8 mouse cellular contexts compared by ENCODE assay signal in the genomic region with DNA sequence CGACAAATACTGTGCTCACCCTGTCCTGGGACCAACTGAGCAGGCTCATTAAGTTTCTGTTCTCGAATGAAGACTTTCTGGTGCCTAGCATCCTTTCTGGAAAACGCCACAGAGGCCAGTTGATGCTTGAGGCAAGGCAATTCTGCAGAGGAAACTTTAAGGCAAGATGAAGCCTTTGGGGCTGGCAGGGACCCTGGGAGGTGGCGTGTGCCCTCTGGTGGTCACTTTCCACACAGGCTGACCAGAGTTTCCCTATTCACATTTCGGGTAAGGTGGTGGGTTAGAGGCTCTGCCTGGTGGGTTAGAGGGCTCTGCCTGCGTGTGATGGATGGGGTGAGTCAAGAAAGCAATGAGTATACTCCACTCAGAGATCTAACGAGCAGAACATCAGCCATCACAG. TPM values are rescaled to one million over a fixed set of nuclear protein-coding genes. Genes with fewer than 3 reads are reported as not detected.
DNase-seq lines count a peak whose midpoint lies in the region; ATAC-seq and TF ChIP-seq lines count a peak whose summit lies in the region.

No protein-coding gene starts in this region.

- H3K27ac ChIP-seq in ES-Bruce4 (ENCODE audit: insufficient read depth, low read length), result no peak overlapping the region
- no peak overlapping the region for H3K27ac ChIP-seq in heart, embryonic 16.5 days (ENCODE audit: low read length)
- no peak overlapping the region for H3K27ac ChIP-seq in limb, embryonic 14.5 days (replicated peaks; ENCODE audit: low read depth, low read length)
- no peak overlapping the region for H3K27ac ChIP-seq in olfactory bulb, adult 2 months (ENCODE audit: insufficient read depth, low read depth, low read length)

- H3K9me3 ChIP-seq in ES-Bruce4 (replicated peaks; ENCODE audit: control insufficient read depth, insufficient read depth, low read length, poor library complexity, severe bottlenecking), result no peaks in the 10 kb centered on the region
- no peaks in the 10 kb centered on the region for H3K9me3 ChIP-seq in heart, embryonic 16.5 days (replicated peaks; ENCODE audit: control insufficient read depth, low read length)
- no peaks in the 10 kb centered on the region for H3K9me3 ChIP-seq in limb, embryonic 14.5 days (ENCODE audit: control insufficient read depth, low read length)

- H3K4me2 ChIP-seq in heart, embryonic 16.5 days (ENCODE audit: low read depth, low read length), result no peak overlapping the region
- H3K4me2 ChIP-seq in limb, embryonic 14.5 days (replicated peaks; ENCODE audit: low read depth, low read length, severe bottlenecking), result no peak overlapping the region

- no peaks in the 10 kb centered on the region for H3K36me3 ChIP-seq in ES-Bruce4 (ENCODE audit: control insufficient read depth, insufficient read depth, low read length, poor library complexity, severe bottlenecking)
- H3K36me3 ChIP-seq in heart, embryonic 16.5 days (ENCODE audit: control insufficient read depth, insufficient read depth), result no peaks in the 10 kb centered on the region
- H3K36me3 ChIP-seq in limb, embryonic 14.5 days (ENCODE audit: control insufficient read depth, insufficient read depth, low read length), result no peaks in the 10 kb centered on the region

- no peak for TF ChIP-seq EP300 in ES-Bruce4 (IDR thresholded peaks at IDR 0.05; ENCODE audit: insufficient read depth, low read depth, low read length)

- H3K4me3 ChIP-seq in ES-Bruce4 (ENCODE audit: low read depth, low read length), result no peak overlapping the region
- no peak overlapping the region for H3K4me3 ChIP-seq in heart, embryonic 16.5 days (ENCODE audit: low read length)
- no peak overlapping the region for H3K4me3 ChIP-seq in limb, embryonic 14.5 days (replicated peaks; ENCODE audit: low read length)
- H3K4me3 ChIP-seq in olfactory bulb, adult 2 months (ENCODE audit: insufficient read depth, low read depth, low read length), result no peak overlapping the region

- no peaks in the 10 kb centered on the region for H3K4me1 ChIP-seq in ES-Bruce4 (ENCODE audit: control insufficient read depth, insufficient read depth, low read length)
- H3K4me1 ChIP-seq in heart, embryonic 16.5 days (ENCODE audit: control insufficient read depth, insufficient read depth, low read length), result peaks cover 15% of the 10 kb centered on the region
- H3K4me1 ChIP-seq in limb, embryonic 14.5 days (ENCODE audit: control insufficient read depth, insufficient read depth, low read length), result peaks cover 9% of the 10 kb centered on the region
- no peaks in the 10 kb centered on the region; the same call in 1 of the 2 replicates for H3K4me1 ChIP-seq in olfactory bulb, adult 2 months (ENCODE audit: control insufficient read depth, insufficient read depth, low read length)

- no peak for TF ChIP-seq POLR2A in ES-Bruce4 (IDR thresholded peaks at IDR 0.05; ENCODE audit: insufficient read depth, low read length)
- TF ChIP-seq POLR2A in limb, embryonic 14.5 days (IDR thresholded peaks at IDR 0.05; ENCODE audit: borderline replicate concordance, extremely low read depth, insufficient read depth, insufficient read length), result no peak
- TF ChIP-seq POLR2A in olfactory bulb, adult 2 months (IDR thresholded peaks at IDR 0.05; ENCODE audit: insufficient read depth, low read depth, low read length), result no peak

- no peaks in the 10 kb centered on the region for H3K27me3 ChIP-seq in ES-Bruce4 (ENCODE audit: control insufficient read depth, insufficient read depth, low read length, poor library complexity, severe bottlenecking)
- no peaks in the 10 kb centered on the region; the same call in 1 of the 2 replicates for H3K27me3 ChIP-seq in heart, embryonic 16.5 days (ENCODE audit: control insufficient read depth, insufficient read depth, low read length)
- H3K27me3 ChIP-seq in limb, embryonic 14.5 days (ENCODE audit: control insufficient read depth, insufficient read depth, low read length), result no peaks in the 10 kb centered on the region

- TF ChIP-seq CTCF in ES-Bruce4 (IDR thresholded peaks at IDR 0.05; ENCODE audit: low read depth, low read length), result peak; percentile 91
- peak; percentile 73; the same call in 1 of the 2 replicates for TF ChIP-seq CTCF in olfactory bulb, adult 2 months (IDR thresholded peaks at IDR 0.05; ENCODE audit: insufficient read depth, low read depth, low read length)

- 17% methylated on average over 7 of the region's 7 CpGs for WGBS in heart, embryonic 16.5 days
- 17% methylated on average over 7 of the region's 7 CpGs for WGBS in limb, embryonic 14.5 days
- WGBS in olfactory bulb, adult 2 months, result 22% methylated on average over 7 of the region's 7 CpGs

- peak; percentile 59 for DNase-seq in layer of hippocampus, adult 11-12 months (ENCODE audit: low spot score)
- DNase-seq in layer of hippocampus, adult 8-10 months (ENCODE audit: low spot score in 2 of 2), result no peak
- peak; percentile 81 to 86 for DNase-seq in cerebellum, postnatal 10 days
- peak; percentile 68 for DNase-seq in limb, embryonic 14.5 days (ENCODE audit: low spot score)

- no peak overlapping the region for H3K9ac ChIP-seq in ES-Bruce4 (ENCODE audit: low read depth, poor library complexity, severe bottlenecking)
- no peak overlapping the region for H3K9ac ChIP-seq in heart, embryonic 16.5 days (ENCODE audit: low read length)
- no peak overlapping the region for H3K9ac ChIP-seq in limb, embryonic 14.5 days (ENCODE audit: low read depth, low read length, severe bottlenecking)

- ATAC-seq in heart, embryonic 16.5 days (replicated peaks; ENCODE audit: extremely low read depth, insufficient read depth, low FRiP score), result peak; percentile 54; the same call in 1 of the 2 replicates
- ATAC-seq in limb, embryonic 14.5 days (ENCODE audit: low FRiP score, low read depth), result no peak; the same call in 1 of the 2 replicates
- no peak for ATAC-seq in activated CD4-positive, CD25-positive, alpha-beta regulatory T cell, adult 4 months

RNA-seq across cellular contexts. Expression of a gene that starts 28.7 kb away (rescaled TPM):
- 10 to 100 TPM; 35.0 to 47.6 (median 42.9) TPM for total RNA-seq in layer of hippocampus, adult 8-10 months (2022)
- polyA plus RNA-seq in ES-Bruce4 (2011; ENCODE audit: insufficient read depth, insufficient read length, low read depth, missing spikeins), result 71.6 and 75.7 TPM in 2 replicates
- 85.5 and 90.1 TPM in 2 replicates for polyA plus RNA-seq in heart, embryonic 16.5 days (2015; fragmentation: Nextera tagmentation; extraction: Ambion mirVana)
- 245 and 413 TPM in 2 replicates for polyA plus RNA-seq in limb, embryonic 14.5 days (2012; rRNA removed)
- polyA plus RNA-seq in limb, embryonic 14.5 days (2014; fragmentation: Nextera tagmentation; extraction: Ambion mirVana), result 195 and 209 TPM in 2 replicates
- not detected in 2 replicates for polyA plus RNA-seq in olfactory bulb, adult 2 months (2012; ENCODE audit: insufficient read depth, insufficient read length, low replicate concordance, missing spikeins)
- polyA plus RNA-seq in activated CD4-positive, CD25-positive, alpha-beta regulatory T cell, adult 4 months (2017; shearing (Covaris generic)), result 100 to 1,000 TPM; 109 to 180 TPM

Comparison
In these comparisons a context has a peak if more than half of its experiments do, and no peak if none do; other contexts are left out.
1. DNase-seq: peak in layer of hippocampus, adult 11-12 months (single experiment), cerebellum, postnatal 10 days (2 of 2) and limb, embryonic 14.5 days (single experiment); none in layer of hippocampus, adult 8-10 months (0 of 2).